Mouse (Mus musculus): Measurements from ENCODE around the gene Hba-x.

Hba-x gene

GRCm38 (mm10) chr11:32276347-32276746, at the start of gene Hba-x:
Hba-x (plus strand) TSS chr11:32276400.
- no peak for DNase-seq (ENCODE audit: low spot score in 2 of 2)

- DNase-seq (ENCODE audit: low spot score in 2 of 2), result no peak
Measured at GRCm38 (mm10) chr11:32227041-32227440, 49.2 kb upstream of the Hba-x start.

- DNase-seq (ENCODE audit: low spot score in 2 of 2), result no peak
Measured at GRCm38 (mm10) chr11:32227555-32227954, 48.6 kb upstream of the Hba-x start.

- no peak for DNase-seq (ENCODE audit: low spot score in 2 of 2)
Measured at GRCm38 (mm10) chr11:32228292-32228845, 47.8 kb upstream of the Hba-x start.

- no peak for DNase-seq (ENCODE audit: low spot score in 2 of 2)
Measured at GRCm38 (mm10) chr11:32230220-32230619, 46.0 kb upstream of the Hba-x start.

- no peak for DNase-seq (ENCODE audit: low spot score in 2 of 2)
Measured at GRCm38 (mm10) chr11:32231125-32231524, 45.1 kb upstream of the Hba-x start.

GRCm38 (mm10) chr11:32232848-32233247, 43.4 kb upstream of the Hba-x start:
- DNase-seq (ENCODE audit: low spot score in 2 of 2), result peak in 1 of 2 experiments; percentile 56

GRCm38 (mm10) chr11:32233895-32234294, 42.3 kb upstream of the Hba-x start:
- no peak for DNase-seq (ENCODE audit: low spot score in 2 of 2)

- DNase-seq (ENCODE audit: low spot score in 2 of 2), result no peak
Measured at GRCm38 (mm10) chr11:32234816-32235485, 41.2 kb upstream of the Hba-x start.

GRCm38 (mm10) chr11:32235646-32236045, 40.6 kb upstream of the Hba-x start:
- DNase-seq (ENCODE audit: low spot score in 2 of 2), result peak; percentile 79 to 81

GRCm38 (mm10) chr11:32236132-32236531, 40.1 kb upstream of the Hba-x start:
- DNase-seq (ENCODE audit: low spot score in 2 of 2), result no peak

- no peak for DNase-seq (ENCODE audit: low spot score in 2 of 2)
Measured at GRCm38 (mm10) chr11:32236712-32237410, 39.3 kb upstream of the Hba-x start.

- DNase-seq (ENCODE audit: low spot score in 2 of 2), result no peak
Measured at GRCm38 (mm10) chr11:32237411-32237795, 38.8 kb upstream of the Hba-x start.

GRCm38 (mm10) chr11:32238093-32238860, 37.9 kb upstream of the Hba-x start:
- DNase-seq (ENCODE audit: low spot score in 2 of 2), result peak in 1 of 2 experiments; percentile 46

GRCm38 (mm10) chr11:32241391-32241790, 34.8 kb upstream of the Hba-x start:
- DNase-seq (ENCODE audit: low spot score in 2 of 2), result no peak

- no peak for DNase-seq (ENCODE audit: low spot score in 2 of 2)
Measured at GRCm38 (mm10) chr11:32242209-32242608, 34.0 kb upstream of the Hba-x start.

- no peak for DNase-seq (ENCODE audit: low spot score in 2 of 2)
Measured at GRCm38 (mm10) chr11:32243205-32243955, 32.8 kb upstream of the Hba-x start.

GRCm38 (mm10) chr11:32244064-32244463, 32.1 kb upstream of the Hba-x start:
- no peak for DNase-seq (ENCODE audit: low spot score in 2 of 2)

GRCm38 (mm10) chr11:32244617-32245016, 31.6 kb upstream of the Hba-x start:
- no peak for DNase-seq (ENCODE audit: low spot score in 2 of 2)

GRCm38 (mm10) chr11:32245614-32246013, 30.6 kb upstream of the Hba-x start:
- no peak for DNase-seq (ENCODE audit: low spot score in 2 of 2)

GRCm38 (mm10) chr11:32247068-32247467, 29.1 kb upstream of the Hba-x start:
- no peak for DNase-seq (ENCODE audit: low spot score in 2 of 2)

- no peak for DNase-seq (ENCODE audit: low spot score in 2 of 2)
Measured at GRCm38 (mm10) chr11:32248350-32248749, 27.9 kb upstream of the Hba-x start.
